Mouse (Mus musculus): ENCODE data around the gene Rassf3. TPM values are rescaled to one million over a fixed set of nuclear protein-coding genes. Genes with fewer than 3 reads are reported as not detected.

Gene Rassf3
- polyA plus RNA-seq, 1 experiment from 2014 or later, result 15.2 TPM

DNA sequence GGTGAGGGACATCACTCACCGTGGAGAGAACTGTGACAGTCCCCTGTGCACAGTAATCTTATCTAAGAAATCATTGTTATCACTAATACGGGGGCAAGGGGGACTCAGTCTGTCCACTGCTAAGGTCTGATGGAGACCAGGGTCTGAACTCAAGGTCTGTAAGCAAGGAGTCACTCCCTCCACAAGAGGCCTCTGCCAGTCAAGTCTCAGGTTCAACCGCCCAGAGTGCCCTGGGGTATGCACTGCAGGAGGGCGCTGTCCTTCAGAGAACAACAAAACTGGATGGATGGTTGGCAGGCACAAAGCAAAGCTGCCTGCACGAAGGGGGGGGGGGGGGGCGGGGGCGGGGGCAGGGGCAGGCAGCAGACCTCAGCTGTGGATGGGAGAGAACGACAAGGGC, 38.0 kb downstream of the Rassf3 start:
- H3K27ac ChIP-seq (replicated peaks), result no peak overlapping the region
- H3K36me3 ChIP-seq, result no peaks in the 10 kb centered on the region
- WGBS, result 53% methylated on average over 5 of the region's 8 CpGs
- H3K9me3 ChIP-seq, result no peaks in the 10 kb centered on the region
- no peak overlapping the region for H3K9ac ChIP-seq
- ATAC-seq (ENCODE audit: extremely low read depth, insufficient number of reproducible peaks, low FRiP score, low TSS enrichment), result no peak
- no peak overlapping the region for H3K4me2 ChIP-seq
- no peak overlapping the region for H3K4me3 ChIP-seq
- no peaks in the 10 kb centered on the region for H3K27me3 ChIP-seq (replicated peaks)
- peaks cover 88% of the 10 kb centered on the region for H3K4me1 ChIP-seq

DNA sequence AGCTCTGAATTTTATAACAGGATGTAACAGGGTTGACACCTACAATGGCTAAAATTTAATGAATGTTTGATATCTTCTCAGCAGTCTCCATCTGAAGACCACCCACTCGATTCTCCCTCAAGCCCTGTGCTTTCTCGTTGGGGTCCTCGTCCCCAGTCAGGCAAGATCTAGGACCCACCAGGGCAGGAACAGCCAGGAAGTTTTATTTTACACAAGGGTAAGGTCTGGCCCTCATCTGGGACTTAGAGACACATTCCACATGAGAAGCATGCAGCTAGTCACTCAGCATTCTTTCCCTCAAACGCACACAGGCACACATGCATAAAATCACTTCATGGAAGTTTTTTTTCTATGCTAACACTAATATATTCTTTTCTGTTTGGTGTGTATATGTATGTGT, 39.5 kb downstream of the Rassf3 start:
- Histone ChIP-seq H3K4me3 (no peak overlapping the region), H3K4me1 (peaks cover 96% of the 10 kb centered on the region), H3K9ac (peak overlapping the region; percentile 61), H3K27me3 (replicated peaks) (no peaks in the 10 kb centered on the region), H3K27ac (replicated peaks) (peak overlapping the region; percentile 99), H3K36me3 (no peaks in the 10 kb centered on the region), H3K4me2 (no peak overlapping the region; the same call in 1 of the 2 replicates), H3K9me3 (no peaks in the 10 kb centered on the region)
- 24% methylated on average over 4 of the region's 4 CpGs for WGBS
- ATAC-seq (ENCODE audit: extremely low read depth, insufficient number of reproducible peaks, low FRiP score, low TSS enrichment), result no peak

DNA sequence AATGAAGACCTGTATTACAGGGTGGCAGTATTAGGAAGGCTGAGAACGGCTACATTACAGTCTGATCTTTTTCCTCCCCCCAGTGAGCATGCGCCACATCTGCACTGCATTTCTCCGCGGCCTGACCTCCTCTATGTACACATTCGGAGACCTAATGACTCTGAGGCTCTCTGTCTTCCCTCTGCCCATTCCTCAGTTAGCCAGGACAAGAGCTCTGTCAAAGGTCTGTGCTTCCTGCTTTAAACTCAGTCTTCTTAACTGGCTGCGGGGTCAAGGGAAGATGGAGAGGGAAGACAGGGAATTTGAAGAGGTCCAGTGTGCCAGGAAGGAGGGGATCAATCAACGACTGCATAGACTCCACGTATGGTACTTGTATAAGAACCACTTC, 39.9 kb downstream of the Rassf3 start:
- no peaks in the 10 kb centered on the region for H3K27me3 ChIP-seq (replicated peaks)
- 23% methylated on average over 8 of the region's 8 CpGs for WGBS
- ATAC-seq (ENCODE audit: extremely low read depth, insufficient number of reproducible peaks, low FRiP score, low TSS enrichment), result no peak
- H3K9me3 ChIP-seq, result no peaks in the 10 kb centered on the region
- peak overlapping the region; percentile 99 for H3K27ac ChIP-seq (replicated peaks)
- H3K4me1 ChIP-seq, result peaks cover 96% of the 10 kb centered on the region
- H3K4me2 ChIP-seq, result peak overlapping the region; percentile 49
- H3K36me3 ChIP-seq, result no peaks in the 10 kb centered on the region
- peak overlapping the region; percentile 61 for H3K9ac ChIP-seq
- H3K4me3 ChIP-seq, result no peak overlapping the region

DNA sequence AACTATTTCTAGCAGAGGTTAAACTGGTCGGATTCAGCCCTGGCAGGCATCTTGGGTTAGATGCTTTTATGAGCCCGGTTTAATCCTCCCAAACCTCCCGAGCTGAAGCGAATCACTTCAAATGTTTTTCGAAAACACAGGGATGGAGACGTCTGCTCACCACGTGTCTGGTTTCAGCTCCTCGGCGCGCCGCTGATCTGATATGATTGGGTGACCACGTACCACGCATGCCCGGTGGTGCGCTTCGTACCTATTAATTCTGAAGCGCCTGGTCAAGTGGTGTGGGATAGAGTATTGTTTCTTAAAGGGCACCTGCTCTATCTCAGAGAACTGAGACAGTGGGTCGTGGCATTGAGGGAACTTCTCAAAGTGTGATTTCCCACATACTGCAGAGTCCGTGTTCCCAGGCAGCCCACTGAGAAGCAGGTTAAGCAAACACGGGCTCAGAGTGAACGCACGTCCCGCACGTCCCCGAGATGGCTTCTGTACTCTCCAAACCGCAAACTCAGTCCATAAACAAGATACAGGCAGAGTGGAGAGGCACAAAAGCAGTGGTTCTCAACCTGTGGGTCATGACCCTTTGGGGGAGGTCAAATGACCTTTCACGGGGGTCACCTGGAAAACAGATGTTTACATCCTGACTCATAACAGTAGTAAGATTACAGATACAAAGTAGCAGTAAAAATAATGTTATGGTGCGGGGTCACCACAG, 40.4 kb downstream of the Rassf3 start:
- Histone ChIP-seq H3K4me1 (peaks cover 96% of the 10 kb centered on the region), H3K9ac (peak overlapping the region; percentile 61), H3K27me3 (replicated peaks) (no peaks in the 10 kb centered on the region), H3K4me2 (peak overlapping the region; percentile 49), H3K9me3 (no peaks in the 10 kb centered on the region), H3K4me3 (peak overlapping the region; percentile 4; the same call in 1 of the 2 replicates), H3K27ac (replicated peaks) (peak overlapping the region; percentile 99), H3K36me3 (no peaks in the 10 kb centered on the region)
- WGBS, result 47% methylated on average over 28 of the region's 28 CpGs
- no peak for ATAC-seq (ENCODE audit: extremely low read depth, insufficient number of reproducible peaks, low FRiP score, low TSS enrichment)

DNA sequence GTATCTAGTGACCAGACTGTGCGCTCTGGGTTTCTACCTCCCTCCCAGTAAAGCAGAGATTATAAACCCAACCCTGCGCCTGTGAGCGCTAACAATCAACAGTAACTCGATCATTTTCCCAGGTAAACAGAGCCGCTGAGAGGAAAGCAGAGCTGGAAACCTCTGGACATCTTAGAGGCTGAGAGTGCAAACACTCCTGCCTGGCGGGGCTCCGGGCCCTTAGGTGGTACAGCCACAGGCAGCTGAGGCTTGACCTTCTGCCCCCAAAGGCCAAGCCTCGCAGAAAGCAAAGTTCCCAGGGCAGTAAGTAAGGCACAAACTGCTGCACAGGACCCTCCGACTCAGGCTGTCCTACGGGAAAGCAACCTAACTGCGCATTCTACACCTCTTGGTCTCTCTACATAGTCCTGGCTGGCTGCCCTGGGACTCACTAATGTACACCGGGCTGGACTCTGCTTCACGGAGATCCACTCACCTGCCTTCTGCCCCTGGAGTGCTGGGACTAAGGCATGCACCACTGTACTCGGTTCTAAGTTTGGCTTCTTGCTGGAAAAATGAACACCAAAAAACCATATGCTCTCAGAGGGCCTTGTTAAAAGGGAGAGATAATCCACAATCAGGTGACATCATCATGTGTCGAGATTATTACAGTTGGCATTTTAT, 41.6 kb downstream of the Rassf3 start:
- Histone ChIP-seq H3K4me2 (no peak overlapping the region), H3K36me3 (no peaks in the 10 kb centered on the region), H3K4me3 (no peak overlapping the region), H3K9me3 (no peaks in the 10 kb centered on the region), H3K9ac (peak overlapping the region; percentile 34; the same call in 1 of the 2 replicates), H3K4me1 (peaks cover 96% of the 10 kb centered on the region), H3K27ac (replicated peaks) (peak overlapping the region; percentile 99), H3K27me3 (replicated peaks) (no peaks in the 10 kb centered on the region)
- 76% methylated on average over 15 of the region's 15 CpGs for WGBS
- no peak for ATAC-seq (ENCODE audit: extremely low read depth, insufficient number of reproducible peaks, low FRiP score, low TSS enrichment)

DNA sequence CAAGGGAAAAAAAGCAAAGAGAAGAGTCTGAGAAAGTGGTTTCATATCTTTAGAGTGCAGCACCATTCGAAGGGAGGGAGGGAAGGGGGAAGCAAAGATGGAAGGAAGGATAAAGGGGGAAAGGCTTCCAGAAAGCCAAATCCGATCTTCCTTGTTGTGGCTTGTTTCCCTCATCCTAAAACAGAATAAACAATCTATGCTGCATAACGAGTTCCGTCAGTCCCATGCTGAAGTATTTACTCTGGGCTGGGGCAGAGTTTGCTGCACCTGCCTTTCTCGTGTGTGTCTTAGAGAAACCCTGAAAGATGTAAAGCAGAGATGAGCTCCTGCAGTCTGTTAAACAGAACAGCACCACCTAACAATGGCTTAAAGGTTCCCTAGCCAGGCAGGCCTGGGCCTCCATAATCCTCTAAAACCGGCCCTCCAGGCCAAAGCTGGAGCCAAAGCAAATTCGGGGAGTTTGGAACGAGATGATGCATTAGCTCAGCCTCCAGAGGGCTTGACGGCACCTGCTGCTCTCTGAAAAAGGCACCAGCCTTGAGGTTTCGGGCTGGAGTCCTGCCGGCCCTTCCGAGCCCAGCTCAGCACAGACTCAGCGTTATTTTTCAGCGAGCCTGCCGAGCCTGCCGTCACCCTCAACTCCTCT, 43.4 kb downstream of the Rassf3 start:
- Histone ChIP-seq H3K4me3 (0 out of 2 replicates have a peak overlapping the region, but pooled peaks have one; percentile 24), H3K27ac (replicated peaks) (peak overlapping the region; percentile 99), H3K9me3 (no peaks in the 10 kb centered on the region), H3K4me2 (peak overlapping the region; percentile 60), H3K27me3 (replicated peaks) (no peaks in the 10 kb centered on the region), H3K4me1 (peaks cover 97% of the 10 kb centered on the region), H3K36me3 (no peaks in the 10 kb centered on the region), H3K9ac (peak overlapping the region; percentile 77)
- ATAC-seq (ENCODE audit: extremely low read depth, insufficient number of reproducible peaks, low FRiP score, low TSS enrichment), result no peak
- 19% methylated on average over 16 of the region's 16 CpGs for WGBS

DNA sequence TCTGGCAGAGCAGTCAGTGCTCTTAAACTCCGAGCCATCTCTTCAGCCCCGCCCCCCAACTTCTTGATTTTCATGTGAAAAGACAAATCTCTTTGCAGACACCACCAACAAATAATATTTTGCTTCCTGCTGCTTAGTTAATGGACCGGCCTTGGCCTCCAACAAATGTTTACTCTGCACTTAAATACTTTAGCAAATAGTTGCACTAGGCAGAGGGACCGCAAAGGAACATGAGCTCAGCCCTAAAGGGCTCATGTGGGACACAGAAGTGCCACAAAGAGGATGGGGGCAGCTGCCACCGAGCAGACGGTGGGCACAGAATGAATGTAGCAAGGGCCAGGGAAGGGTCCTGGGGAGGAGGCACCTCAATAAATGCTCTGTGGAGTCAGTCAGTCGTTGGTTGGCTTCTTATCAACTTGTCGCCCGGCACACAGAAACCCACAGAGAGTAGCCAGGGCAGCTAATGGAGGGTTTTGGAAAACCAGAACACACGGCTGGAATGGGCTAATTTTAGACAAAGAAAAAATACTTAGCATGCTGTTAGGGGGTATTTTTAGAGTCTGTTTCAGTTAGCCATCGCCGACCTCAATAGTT, 44.0 kb downstream of the Rassf3 start:
- H3K4me3 ChIP-seq, result peak overlapping the region; percentile 24; the same call in 1 of the 2 replicates
- no peaks in the 10 kb centered on the region for H3K36me3 ChIP-seq
- peak overlapping the region; percentile 60 for H3K4me2 ChIP-seq
- ATAC-seq (ENCODE audit: extremely low read depth, insufficient number of reproducible peaks, low FRiP score, low TSS enrichment), result no peak
- H3K9me3 ChIP-seq, result no peaks in the 10 kb centered on the region
- H3K27ac ChIP-seq (replicated peaks), result peak overlapping the region; percentile 99
- H3K4me1 ChIP-seq, result peaks cover 99% of the 10 kb centered on the region
- peak overlapping the region; percentile 77 for H3K9ac ChIP-seq
- no peaks in the 10 kb centered on the region for H3K27me3 ChIP-seq (replicated peaks)
- WGBS, result 18% methylated on average over 12 of the region's 12 CpGs

DNA sequence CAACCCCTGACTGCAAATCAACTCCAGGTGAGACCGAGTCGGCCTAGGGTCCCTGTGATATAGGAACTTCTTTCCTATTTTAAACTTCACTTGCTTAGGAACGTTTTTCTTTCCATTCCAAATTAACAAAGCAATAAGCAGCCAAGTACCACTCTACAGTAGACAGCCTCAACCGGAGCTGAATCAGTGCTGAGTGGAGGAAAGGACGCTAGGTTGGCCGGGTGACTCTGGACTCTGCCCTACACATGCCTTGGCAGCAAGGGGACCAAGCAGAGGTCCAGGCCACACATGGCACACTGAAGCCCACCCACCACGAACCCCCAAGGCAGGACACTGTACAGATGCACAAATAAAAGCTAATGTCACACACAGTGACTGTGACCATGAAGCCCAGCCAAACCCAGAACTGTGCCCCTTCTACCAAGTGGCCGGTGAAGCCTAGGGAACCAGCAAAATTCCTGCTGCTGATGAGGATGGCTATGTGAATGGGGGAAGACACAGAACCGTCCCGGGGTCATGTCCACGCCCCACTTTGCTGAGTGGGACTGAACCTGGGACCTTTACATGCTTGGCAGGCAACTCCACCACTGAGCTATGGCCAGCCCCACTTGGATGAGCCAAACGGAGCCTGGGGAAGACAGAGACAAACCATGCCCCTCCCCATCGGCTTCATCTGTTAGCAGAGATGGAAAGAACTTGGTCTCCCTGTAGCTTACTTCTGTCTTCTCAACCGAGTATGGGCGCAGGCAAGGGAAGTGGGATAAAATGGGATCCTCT, 45.2 kb downstream of the Rassf3 start:
- no peaks in the 10 kb centered on the region for H3K27me3 ChIP-seq (replicated peaks)
- peaks cover 99% of the 10 kb centered on the region for H3K4me1 ChIP-seq
- H3K36me3 ChIP-seq, result no peaks in the 10 kb centered on the region
- H3K27ac ChIP-seq (replicated peaks), result peak overlapping the region; percentile 99
- H3K9me3 ChIP-seq, result no peaks in the 10 kb centered on the region
- H3K4me3 ChIP-seq, result no peak overlapping the region
- H3K4me2 ChIP-seq, result peak overlapping the region; percentile 62; the same call in 1 of the 2 replicates
- 55% methylated on average over 15 of the region's 15 CpGs for WGBS
- no peak for ATAC-seq (ENCODE audit: extremely low read depth, insufficient number of reproducible peaks, low FRiP score, low TSS enrichment)
- no peak overlapping the region; the same call in 1 of the 2 replicates for H3K9ac ChIP-seq

DNA sequence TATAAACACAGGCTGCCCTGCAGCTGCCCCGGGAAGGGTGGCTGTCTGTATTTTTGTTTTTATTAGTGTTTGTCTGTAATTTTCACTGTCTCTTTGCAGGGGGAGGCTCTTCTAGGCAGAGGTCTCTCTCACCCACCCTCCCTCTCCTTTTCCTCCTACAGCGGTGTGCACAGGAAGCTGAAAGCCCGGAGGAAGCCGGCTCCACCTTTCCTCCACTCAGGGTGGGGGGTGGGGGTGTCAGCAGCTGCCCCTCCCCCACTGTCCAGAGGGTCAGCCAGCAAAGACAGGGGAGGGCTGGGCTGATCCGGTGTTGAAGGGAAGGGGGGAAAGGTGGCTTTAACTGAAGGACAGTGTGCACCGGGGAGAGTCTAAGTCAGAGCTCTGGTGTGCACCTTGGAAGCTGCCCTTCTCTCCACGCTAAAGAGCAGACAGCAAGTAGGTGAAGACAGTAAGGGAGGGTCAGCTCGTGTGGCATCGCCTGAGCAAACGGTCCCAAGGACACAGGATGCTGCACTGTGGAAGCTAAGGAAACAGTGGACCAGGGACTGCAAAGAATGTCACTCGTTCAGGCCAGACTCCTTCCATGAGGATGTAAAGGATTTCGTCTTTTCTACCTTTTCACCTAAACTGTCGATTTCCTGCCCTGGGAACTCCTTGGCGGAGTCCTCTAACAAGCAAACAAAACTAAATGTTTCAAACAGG, 46.0 kb downstream of the Rassf3 start:
- Histone ChIP-seq H3K9me3 (no peaks in the 10 kb centered on the region), H3K4me2 (peak overlapping the region; percentile 62), H3K4me3 (peak overlapping the region; percentile 27), H3K4me1 (peaks cover 99% of the 10 kb centered on the region), H3K27ac (replicated peaks) (peak overlapping the region; percentile 99), H3K9ac (peak overlapping the region; percentile 71), H3K36me3 (no peaks in the 10 kb centered on the region), H3K27me3 (replicated peaks) (no peaks in the 10 kb centered on the region)
- ATAC-seq (ENCODE audit: extremely low read depth, insufficient number of reproducible peaks, low FRiP score, low TSS enrichment), result peak; percentile 31; the same call in 1 of the 2 replicates
- WGBS, result 14% methylated on average over 14 of the region's 14 CpGs

DNA sequence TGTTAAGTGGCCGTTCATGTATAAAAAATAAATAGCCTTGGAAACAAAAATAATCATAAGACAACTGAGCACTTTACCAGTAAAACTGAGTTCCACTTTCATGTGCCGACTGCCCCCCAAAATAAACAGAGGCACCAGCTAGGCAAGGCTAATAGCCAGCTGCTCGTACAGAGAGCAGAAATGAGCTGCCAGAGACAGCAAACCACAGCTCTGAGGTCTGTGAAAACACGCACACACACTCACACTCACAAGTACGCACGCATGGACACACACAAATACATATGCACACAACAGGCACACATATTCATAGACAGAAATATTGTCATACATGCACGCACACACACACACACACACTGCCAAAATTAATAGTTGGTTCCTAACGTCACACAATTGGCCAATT, 46.6 kb downstream of the Rassf3 start:
- ATAC-seq (ENCODE audit: extremely low read depth, insufficient number of reproducible peaks, low FRiP score, low TSS enrichment), result no peak
- WGBS, result 29% methylated on average over 8 of the region's 8 CpGs
- Histone ChIP-seq H3K4me1 (peaks cover 97% of the 10 kb centered on the region), H3K27ac (replicated peaks) (peak overlapping the region; percentile 99), H3K27me3 (replicated peaks) (no peaks in the 10 kb centered on the region), H3K36me3 (no peaks in the 10 kb centered on the region), H3K4me2 (peak overlapping the region; percentile 62), H3K9ac (peak overlapping the region; percentile 71), H3K4me3 (peak overlapping the region; percentile 27), H3K9me3 (no peaks in the 10 kb centered on the region)
